Comparison of ENCODE assay signal across 1 mouse cellular context in the genomic region with DNA sequence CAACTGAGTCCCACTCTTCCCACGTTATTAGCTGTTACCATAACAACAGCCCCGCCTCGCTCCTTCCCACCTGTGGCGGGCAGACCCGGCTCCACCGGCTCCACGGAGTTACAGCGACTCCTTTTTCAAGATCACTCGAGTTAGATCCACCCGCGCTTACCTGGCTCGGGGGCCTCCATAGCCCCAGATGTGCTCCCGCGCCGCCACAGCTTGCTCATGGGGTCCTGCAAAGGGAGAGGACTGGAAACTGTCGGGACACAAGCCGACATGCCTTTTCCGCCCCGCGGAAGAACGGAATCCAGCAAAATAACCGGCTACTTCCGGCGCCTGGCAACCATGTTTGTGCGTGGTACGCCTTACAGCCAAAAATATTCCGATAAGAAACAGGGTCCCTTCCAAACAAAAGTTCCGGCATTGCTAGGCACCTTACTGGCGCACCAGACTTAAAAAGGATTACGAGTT.
A peak's percentile ranks its signal among the peaks of the same experiment; 100 is the strongest.
TF ChIP-seq lines count a peak whose summit lies in the region.

No protein-coding gene starts in this region.

TF ChIP-seq in C2C12, 6 proteins besides CTCF, POLR2A, EP300 and RAD21:
- TF ChIP-seq FOSL1 (IDR thresholded peaks at IDR 0.05; ENCODE audit: insufficient read depth, low read length, poor library complexity, severe bottlenecking), result no peak
- peak; percentile 72 for TF ChIP-seq MAX (IDR thresholded peaks at IDR 0.05)
- no peak for TF ChIP-seq MYOG (IDR thresholded peaks at IDR 0.05; ENCODE audit: control insufficient read depth, extremely low read depth, insufficient read length)
- no peak for TF ChIP-seq CEBPB (IDR thresholded peaks at IDR 0.05; ENCODE audit: low read depth)
- no peak for TF ChIP-seq MYOD1 (IDR thresholded peaks at IDR 0.05; ENCODE audit: control insufficient read depth, insufficient read length, low read depth)
- TF ChIP-seq USF1 (IDR thresholded peaks at IDR 0.05; ENCODE audit: low read depth), result no peak
TF ChIP-seq in C2C12: peak in this region for 1.
